Mouse (Mus musculus) lung, adult 2 months (tissue): ENCODE measurements around the gene Relt.

Experiments
- CTCF ChIP-seq: fragments of 200-500 bp; IDR thresholded peaks from 2 replicates; pipeline ENCODE4 v1.5.1; 2011; ENCODE audit warnings: mild to moderate bottlenecking, low read length, control low read depth; ENCODE audit not compliant: insufficient read depth
- POLR2A ChIP-seq: fragments of 200-500 bp; IDR thresholded peaks from 2 replicates; pipeline ENCODE4 v1.6.1; 2011; ENCODE audit warnings: low read depth, mild to moderate bottlenecking, control low read depth, low read length, borderline replicate concordance; ENCODE audit errors: extremely low read depth

DNA sequence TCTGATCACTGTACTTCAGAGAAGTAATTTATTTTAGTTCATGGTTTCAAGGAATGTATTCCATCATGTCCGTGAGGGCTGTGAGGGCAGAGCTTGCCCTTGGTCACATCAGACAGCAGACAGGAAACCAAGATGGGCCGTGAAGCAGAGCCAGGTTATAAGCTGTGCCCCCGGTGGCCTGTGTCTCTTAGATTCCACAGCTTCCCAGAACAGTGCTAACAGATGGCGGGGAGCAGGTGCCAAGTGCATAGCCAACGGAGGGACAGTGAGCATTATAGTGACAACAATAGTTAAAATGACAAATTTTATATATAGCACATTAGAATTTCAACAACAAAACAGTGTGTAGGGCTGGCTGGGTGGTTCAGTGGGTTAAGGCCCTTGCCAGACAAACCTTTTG, 51.3 kb downstream of the Relt start:
- TF ChIP-seq POLR2A (no peak), CTCF (no peak)
